Mouse (Mus musculus) spleen, embryonic (tissue): ENCODE data around the gene Slc38a6.

Experiments used
- CTCF ChIA-PET: fragments of 350-600 bp; sonication (Branson Sonifier 250); formaldehyde crosslinking; loops from one replicate; lab custom pipeline; 2022; lab: Charles Lee

Slc38a6 gene

GRCm38 (mm10) chr12:73382290-73383178, 96.0 kb downstream of the Slc38a6 start:
- CTCF ChIA-PET, result interaction anchor here (0.6 kb wide), 1 partner anchor 1297 kb away, joined by 3 read pairs; no protein-coding TSS in a partner anchor

- CTCF ChIA-PET, result no interaction called here
These were observed 96.6 kb downstream of the Slc38a6 start for GRCm38 (mm10) chr12:73383179-73383510.

- CTCF ChIA-PET, result no interaction called here
These were observed 97.3 kb downstream of the Slc38a6 start for GRCm38 (mm10) chr12:73383861-73384260.

GRCm38 (mm10) chr12:73384747-73385146, 98.2 kb downstream of the Slc38a6 start:
- CTCF ChIA-PET, result no interaction called here

- CTCF ChIA-PET, result no interaction called here
These were observed 105.9 kb downstream of the Slc38a6 start for GRCm38 (mm10) chr12:73392507-73392906.

- CTCF ChIA-PET, result no interaction called here
These were observed 106.4 kb downstream of the Slc38a6 start for GRCm38 (mm10) chr12:73393018-73393417.

- CTCF ChIA-PET, result no interaction called here
These were observed 107.3 kb downstream of the Slc38a6 start for GRCm38 (mm10) chr12:73393881-73394291.

GRCm38 (mm10) chr12:73394571-73394970, 108.0 kb downstream of the Slc38a6 start:
- CTCF ChIA-PET, result no interaction called here

- CTCF ChIA-PET, result no interaction called here
These were observed 112.8 kb downstream of the Slc38a6 start for GRCm38 (mm10) chr12:73399426-73399825.

- CTCF ChIA-PET, result no interaction called here
These were observed 114.0 kb downstream of the Slc38a6 start for GRCm38 (mm10) chr12:73400481-73401025.

- CTCF ChIA-PET, result no interaction called here
These were observed 115.0 kb downstream of the Slc38a6 start for GRCm38 (mm10) chr12:73401520-73402130.

GRCm38 (mm10) chr12:73402137-73402712, 115.6 kb downstream of the Slc38a6 start:
- CTCF ChIA-PET, result no interaction called here

- CTCF ChIA-PET, result no interaction called here
These were observed 116.5 kb downstream of the Slc38a6 start for GRCm38 (mm10) chr12:73402851-73403665.
